18 mouse cellular contexts compared by ENCODE assay signal in the genomic region with DNA sequence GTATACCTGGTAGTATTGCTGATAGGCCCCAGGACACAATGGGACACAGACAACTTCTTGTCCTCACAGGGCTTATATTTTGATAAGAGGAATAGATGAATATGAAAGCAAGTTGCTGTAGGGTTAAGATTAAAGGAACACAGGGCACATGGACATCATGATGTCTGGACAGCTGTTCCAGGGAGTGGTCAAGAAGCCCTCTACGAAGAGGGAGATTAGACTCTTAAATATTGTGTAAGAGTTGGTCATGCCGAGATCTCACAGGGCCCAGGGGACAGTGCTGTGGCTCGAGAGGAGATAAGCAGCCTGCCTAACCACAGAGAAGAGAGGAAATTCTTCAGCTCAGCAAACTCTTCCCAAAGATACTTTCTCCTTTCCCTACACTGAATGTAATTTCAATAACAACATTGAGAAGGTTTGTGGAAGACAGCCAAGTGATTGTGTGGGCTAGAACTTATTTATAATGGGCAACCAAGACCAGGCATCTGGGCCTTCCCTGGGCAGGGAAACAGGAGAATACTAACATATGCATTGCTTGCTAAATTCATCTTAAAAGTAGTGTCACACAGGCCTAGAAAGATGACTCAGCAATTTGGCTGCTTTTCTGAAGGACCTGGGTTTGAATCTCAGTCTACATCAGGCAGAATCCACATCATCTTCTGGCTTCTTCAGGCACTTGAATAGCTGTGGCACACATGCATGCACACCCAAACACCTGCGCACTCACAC.
DNase-seq lines count a peak whose midpoint lies in the region; ATAC-seq and TF ChIP-seq lines count a peak whose summit lies in the region.
"Had no signal": no experiment of that assay in that cellular context is flagged by ENCODE, and none has a peak within 500 bp of the region (broad histone marks: within the 10 kb centered on the region; RNA-seq: fewer than 3 reads in every experiment).

No protein-coding gene starts in this region.

- dilution Hi-C loops in CH12.LX (cut with MboI; ENCODE audit: extremely low pct_ligation_motif_present, extremely low pct_unique_long_range_greater_than_20kb, low sequenced_read_pairs): no loop called here

- peak overlapping the region; percentile 14; the same call in 1 of the 2 replicates for H3K27ac ChIP-seq in forebrain, embryonic 13.5 days
- no peak overlapping the region for H3K27ac ChIP-seq in forebrain, embryonic 16.5 days (ENCODE audit: low read length)
- H3K27ac ChIP-seq in layer of hippocampus, adult 2 months: peak overlapping the region; percentile 62
- no peak overlapping the region for H3K27ac ChIP-seq in CH12.LX (ENCODE audit: insufficient read depth, low read depth)
- H3K27ac ChIP-seq: hindbrain, embryonic 15.5 days; limb, embryonic 10.5 days; liver, embryonic 13.5 days had no signal

- in situ Hi-C loops in CH12.LX (cut with MboI; ENCODE audit: low pct_ligation_motif_present, low pct_unique_long_range_greater_than_20kb, low sequenced_read_pairs): no loop called here

- peaks cover 15% of the 10 kb centered on the region for H3K4me1 ChIP-seq in forebrain, embryonic 13.5 days
- peaks cover 12% of the 10 kb centered on the region for H3K4me1 ChIP-seq in forebrain, embryonic 16.5 days (replicated peaks; ENCODE audit: control insufficient read depth, insufficient read depth, low read length)
- H3K4me1 ChIP-seq in CH12.LX (ENCODE audit: control insufficient read depth in 1 of 2, insufficient read depth in 2 of 2): peaks cover 0 to 10% of the 10 kb centered on the region in 2 experiments; a peak in 1 of 4 replicates

- no peak for ATAC-seq in forebrain, embryonic 13.5 days
- no peak for ATAC-seq in forebrain, embryonic 16.5 days
- ATAC-seq: lung, postnatal 0 days had no signal

- WGBS in forebrain, embryonic 13.5 days: 79% methylated on average over 4 of the region's 4 CpGs
- 79% methylated on average over 4 of the region's 4 CpGs for WGBS in forebrain, embryonic 16.5 days

- no peak overlapping the region for H3K4me2 ChIP-seq in forebrain, embryonic 13.5 days
- H3K4me2 ChIP-seq in forebrain, embryonic 16.5 days (ENCODE audit: low read length): no peak overlapping the region
- H3K4me2 ChIP-seq in CH12.LX (ENCODE audit: insufficient read depth, low read depth, poor library complexity, severe bottlenecking): no peak overlapping the region
- H3K4me2 ChIP-seq: forebrain, embryonic 15.5 days; hindbrain, embryonic 15.5 days; liver, embryonic 13.5 days had no signal

- H3K9me3 ChIP-seq in forebrain, embryonic 13.5 days (replicated peaks): no peaks in the 10 kb centered on the region
- no peaks in the 10 kb centered on the region for H3K9me3 ChIP-seq in forebrain, embryonic 16.5 days (ENCODE audit: control insufficient read depth, low read length)
- H3K9me3 ChIP-seq in CH12.LX (replicated peaks; ENCODE audit: low read length): no peaks in the 10 kb centered on the region
- H3K9me3 ChIP-seq: forebrain, embryonic 15.5 days; hindbrain, embryonic 15.5 days; limb, embryonic 10.5 days; liver, embryonic 13.5 days had no signal

- H3K36me3 ChIP-seq in forebrain, embryonic 13.5 days (ENCODE audit: poor library complexity, severe bottlenecking): no peaks in the 10 kb centered on the region
- no peaks in the 10 kb centered on the region for H3K36me3 ChIP-seq in forebrain, embryonic 16.5 days (ENCODE audit: control insufficient read depth, insufficient read depth)
- no peaks in the 10 kb centered on the region for H3K36me3 ChIP-seq in CH12.LX (replicated peaks in 1 of 2; ENCODE audit: control insufficient read depth in 1 of 2, insufficient read depth in 1 of 2, low read length in 1 of 2)
- H3K36me3 ChIP-seq: forebrain, embryonic 15.5 days; hindbrain, embryonic 15.5 days; limb, embryonic 10.5 days; liver, embryonic 13.5 days had no signal

- no peak for TF ChIP-seq POLR2A in CH12.LX (IDR thresholded peaks at IDR 0.05; ENCODE audit: low read depth, low read length)

- no peak for TF ChIP-seq CTCF in layer of hippocampus, adult 2 months (conservative IDR thresholded peaks at IDR 0.05)
- TF ChIP-seq CTCF in CH12.LX (conservative IDR thresholded peaks at IDR 0.05 in 1 of 2, IDR thresholded peaks at IDR 0.05 in 1 of 2; ENCODE audit: low read depth in 2 of 2, low read length in 2 of 2): no peak

- no peak for TF ChIP-seq RAD21 in CH12.LX (IDR thresholded peaks at IDR 0.05; ENCODE audit: low read depth, low read length)

- no peak overlapping the region for H3K4me3 ChIP-seq in forebrain, embryonic 13.5 days
- no peak overlapping the region for H3K4me3 ChIP-seq in forebrain, embryonic 16.5 days (replicated peaks; ENCODE audit: low read length)
- H3K4me3 ChIP-seq in layer of hippocampus, adult 2 months: no peak overlapping the region
- no peak overlapping the region for H3K4me3 ChIP-seq in CH12.LX (replicated peaks in 1 of 3; ENCODE audit: low read depth in 2 of 3, low read length in 2 of 3, poor library complexity in 1 of 3)
- H3K4me3 ChIP-seq: forebrain, embryonic 15.5 days; hindbrain, embryonic 15.5 days; limb, embryonic 10.5 days; liver, embryonic 13.5 days had no signal

- H3K79me2 ChIP-seq in CH12.LX (replicated peaks; ENCODE audit: control insufficient read depth, extremely low read depth, insufficient read depth, poor library complexity, severe bottlenecking): no peaks in the 10 kb centered on the region

- no peaks in the 10 kb centered on the region for H3K27me3 ChIP-seq in forebrain, embryonic 13.5 days
- H3K27me3 ChIP-seq in forebrain, embryonic 16.5 days (replicated peaks; ENCODE audit: control insufficient read depth, insufficient read depth, low read length): no peaks in the 10 kb centered on the region
- peaks cover 47% of the 10 kb centered on the region for H3K27me3 ChIP-seq in CH12.LX (replicated peaks)
- H3K27me3 ChIP-seq: forebrain, embryonic 15.5 days; hindbrain, embryonic 15.5 days; liver, embryonic 13.5 days had no signal

- DNase-seq in layer of hippocampus, adult 2 months (ENCODE audit: low spot score in 2 of 2): peak in 1 of 2 experiments; percentile 45
- no peak for DNase-seq in layer of hippocampus, adult 9-10 months (ENCODE audit: low spot score)
- no peak for DNase-seq in CH12.LX (ENCODE audit: extremely low read depth)
- peak; percentile 30 to 33 for DNase-seq in left cerebral cortex, postnatal 36 days (ENCODE audit: low spot score in 2 of 2)
- DNase-seq in urinary bladder, adult 18-20 months (ENCODE audit: low spot score in 2 of 2): no peak
- DNase-seq in cerebellum, postnatal 36 days: no peak
- DNase-seq: adrenal gland, postnatal 10 days; embryo, embryonic 11 days; gastrocnemius, postnatal 36 days; kidney, adult 2 months; kidney, postnatal 4 days; liver, embryonic 13.5 days had no signal

- intact Hi-C loops in left cerebral cortex, postnatal 36 days (cut with DNase I): loop anchor here (10.0 kb wide), 1 partner anchor 173 kb away; the partner anchor contains the start of gene Galnt18

- no peak for TF ChIP-seq EP300 in CH12.LX (IDR thresholded peaks at IDR 0.05; ENCODE audit: low read length)

- H3K9ac ChIP-seq in forebrain, embryonic 13.5 days: no peak overlapping the region
- no peak overlapping the region for H3K9ac ChIP-seq in forebrain, embryonic 16.5 days (replicated peaks; ENCODE audit: low read depth, low read length)
- no peak overlapping the region for H3K9ac ChIP-seq in CH12.LX (ENCODE audit: insufficient read depth, low read depth)
- H3K9ac ChIP-seq: forebrain, embryonic 15.5 days; hindbrain, embryonic 15.5 days; liver, embryonic 13.5 days had no signal

TF ChIP-seq in CH12.LX, 34 proteins besides CTCF, POLR2A, EP300 and RAD21:
- TF ChIP-seq ETS1 (conservative IDR thresholded peaks at IDR 0.05; ENCODE audit: low read depth, low read length): no peak
- TF ChIP-seq MAFK (IDR thresholded peaks at IDR 0.05; ENCODE audit: insufficient replicate concordance, low read length): peak; percentile 78

Comparison
In these comparisons a context has a peak if more than half of its experiments do, and no peak if none do; other contexts are left out.
1. H3K27ac ChIP-seq: peak in forebrain, embryonic 13.5 days (single experiment) and layer of hippocampus, adult 2 months (single experiment); none in forebrain, embryonic 16.5 days (single experiment) and CH12.LX (single experiment).
2. DNase-seq: peak in left cerebral cortex, postnatal 36 days (2 of 2); none in layer of hippocampus, adult 9-10 months (single experiment), CH12.LX (single experiment), urinary bladder, adult 18-20 months (0 of 2) and cerebellum, postnatal 36 days (0 of 2).